Mouse (Mus musculus) gastrocnemius, postnatal 36 days (tissue): ENCODE results near the gene Ckap4. TPM values are rescaled to one million over a fixed set of nuclear protein-coding genes. Genes with fewer than 3 reads are reported as not detected.
"Not testable (repeated sequence)": the region's sequence is repeated elsewhere in the genome, so short reads cannot be mapped to it uniquely, and the experiment has no call there.

Source experiments
- DNase-seq, 2 experiments: peaks; one replicate each; pipeline ENCODE4 v3.0.0; 2022
- intact Hi-C: fragments of 180-260 bp; cut with DNase I; formaldehyde crosslinking; loops from one replicate; pipeline ENCODE4 v1.15.1; 2025
- total RNA-seq, 2 experiments: library from RNA; stranded (reverse); gene quantifications; 2 replicates each; pipeline ENCODE4 v1.2.3; 2021

The Ckap4 gene
- total RNA-seq, 2 experiments from 2014 or later = 12.7 to 13.8 TPM

- not testable (repeated sequence) for DNase-seq
- intact Hi-C loops = loop anchor here (5.0 kb wide), 1 partner anchor 106 kb away; the partner anchor contains the start of gene Polr3b
Measured at GRCm38 (mm10) chr10:84515980-84516379, 17.9 kb downstream of the Ckap4 start.

DNA sequence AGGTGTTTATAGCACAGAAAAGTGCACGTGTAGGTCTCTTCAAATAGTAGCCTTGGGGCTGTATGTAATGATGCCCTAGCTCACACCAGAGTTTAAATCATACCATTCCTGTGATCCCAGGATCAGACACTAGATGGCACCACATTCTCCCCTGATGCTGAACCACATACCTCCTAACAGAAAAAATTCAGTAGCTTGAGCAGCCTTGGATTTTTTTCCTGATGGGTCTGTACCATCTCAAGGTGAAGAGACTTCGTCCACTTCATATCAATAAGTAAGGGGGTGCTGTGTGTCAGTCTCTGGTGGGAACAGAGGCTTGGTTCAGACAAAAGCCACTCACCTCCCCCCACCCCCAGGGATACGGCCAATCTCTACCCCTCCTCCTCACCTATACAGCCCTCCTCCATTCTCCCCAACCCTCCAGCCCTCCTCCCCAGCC lies 18.3 kb downstream of the Ckap4 start:
- intact Hi-C loops = loop anchor here (5.0 kb wide), 1 partner anchor 107 kb away; the partner anchor contains the start of gene Polr3b
- DNase-seq = peak in 1 of 2 experiments; percentile 60

GRCm38 (mm10) chr10:84514038-84514578 lies 19.8 kb downstream of the Ckap4 start:
- DNase-seq = peak in 1 of 2 experiments; percentile 57
- intact Hi-C loops = no loop called here

- no peak for DNase-seq
- intact Hi-C loops = no loop called here
Measured at GRCm38 (mm10) chr10:84512766-84513165, 21.1 kb downstream of the Ckap4 start.

- intact Hi-C loops = no loop called here
- no peak for DNase-seq
Measured at GRCm38 (mm10) chr10:84508603-84509002, 25.3 kb downstream of the Ckap4 start.

DNA sequence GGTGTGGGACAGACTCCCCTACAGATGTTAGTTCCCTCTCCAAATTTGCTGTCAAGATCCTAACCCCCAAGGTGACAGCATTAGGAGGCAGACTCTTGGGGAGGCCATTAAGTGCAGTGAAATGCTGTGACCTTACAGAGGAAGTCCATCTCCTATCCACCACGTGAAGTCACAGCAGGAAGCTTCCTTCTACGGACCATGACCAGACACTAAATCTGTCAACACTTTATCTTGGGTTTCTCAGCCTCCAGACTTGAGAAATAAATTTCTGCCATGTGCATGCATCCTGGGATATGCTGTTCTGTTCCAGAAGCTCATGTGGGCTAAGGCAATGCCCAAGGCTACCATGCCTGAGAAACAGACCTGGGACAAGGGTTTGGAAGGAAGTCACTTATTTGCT lies 35.0 kb downstream of the Ckap4 start:
- intact Hi-C loops = no loop called here
- no peak for DNase-seq

- DNase-seq = no peak
- intact Hi-C loops = no loop called here
Measured at GRCm38 (mm10) chr10:84496805-84497204, 37.1 kb downstream of the Ckap4 start.

DNA sequence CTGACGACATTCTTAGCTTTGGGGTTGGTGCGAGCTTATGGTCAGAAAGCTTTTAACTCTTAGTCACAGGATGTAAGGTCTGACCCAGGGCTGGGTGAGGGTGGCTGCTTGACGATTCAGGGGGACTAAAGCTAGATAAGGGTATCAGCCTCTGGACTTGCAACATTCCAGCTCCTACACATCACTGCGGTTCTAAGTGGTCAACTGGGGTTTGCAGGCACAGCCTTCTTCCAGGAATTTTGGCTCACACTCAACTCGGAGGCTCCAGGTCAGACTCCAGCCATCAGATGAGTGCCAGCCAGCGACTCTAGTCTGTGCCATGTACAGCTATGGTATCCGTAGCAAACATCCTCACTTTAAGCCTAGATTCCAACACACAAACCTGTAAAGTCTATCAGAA lies 39.4 kb downstream of the Ckap4 start:
- intact Hi-C loops = no loop called here
- DNase-seq = no peak

DNA sequence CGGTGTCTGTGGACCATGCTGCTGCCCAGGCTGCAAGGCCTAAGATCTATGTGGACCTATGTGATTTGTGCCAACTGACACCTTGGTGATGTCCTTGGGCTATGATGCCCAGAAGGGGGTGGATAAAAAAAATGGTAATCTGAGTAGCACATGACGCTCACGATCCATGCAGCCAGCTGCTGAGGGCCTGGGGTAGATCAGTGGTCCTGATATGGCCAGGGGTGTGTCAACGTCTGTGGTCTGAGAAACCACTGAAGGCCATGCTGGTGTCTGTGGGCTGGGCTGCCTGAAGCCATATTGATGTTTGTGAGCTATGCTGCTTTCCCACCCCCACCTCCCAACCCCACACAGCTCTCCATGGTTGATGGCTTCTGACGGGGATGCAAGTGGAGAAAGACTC lies 43.7 kb downstream of the Ckap4 start:
- intact Hi-C loops = no loop called here

GRCm38 (mm10) chr10:84488315-84488714 lies 45.5 kb downstream of the Ckap4 start:
- DNase-seq = peak in 1 of 2 experiments; percentile 27
- intact Hi-C loops = no loop called here

More for the DNA sequence above, 43.7 kb downstream of the Ckap4 start:
- no peak for DNase-seq

GRCm38 (mm10) chr10:84484661-84485060 lies 49.2 kb downstream of the Ckap4 start:
- intact Hi-C loops = no loop called here
- no peak for DNase-seq

- no peak for DNase-seq
- intact Hi-C loops = no loop called here
Measured at GRCm38 (mm10) chr10:84483553-84483952, 50.3 kb downstream of the Ckap4 start.

DNA sequence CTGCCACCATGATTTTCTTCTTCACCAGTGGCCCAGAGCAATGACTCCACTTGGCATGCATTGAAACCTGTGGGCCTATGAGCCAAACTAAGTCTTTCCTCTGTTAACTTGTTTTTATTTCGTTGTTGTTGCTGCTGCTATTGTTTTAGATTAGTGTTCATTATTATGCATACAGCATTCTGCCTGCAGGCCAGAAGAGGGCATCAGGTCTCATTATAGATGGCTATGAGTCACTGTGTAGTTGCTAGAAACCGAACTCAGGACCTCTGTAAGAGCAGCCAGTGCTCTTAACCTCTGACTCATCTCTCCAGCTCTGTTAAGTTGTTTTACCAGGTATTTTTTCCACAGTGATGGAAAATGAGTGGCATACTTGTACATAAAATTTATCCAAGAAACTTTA lies 50.8 kb downstream of the Ckap4 start:
- intact Hi-C loops = no loop called here
- DNase-seq = no peak

DNA sequence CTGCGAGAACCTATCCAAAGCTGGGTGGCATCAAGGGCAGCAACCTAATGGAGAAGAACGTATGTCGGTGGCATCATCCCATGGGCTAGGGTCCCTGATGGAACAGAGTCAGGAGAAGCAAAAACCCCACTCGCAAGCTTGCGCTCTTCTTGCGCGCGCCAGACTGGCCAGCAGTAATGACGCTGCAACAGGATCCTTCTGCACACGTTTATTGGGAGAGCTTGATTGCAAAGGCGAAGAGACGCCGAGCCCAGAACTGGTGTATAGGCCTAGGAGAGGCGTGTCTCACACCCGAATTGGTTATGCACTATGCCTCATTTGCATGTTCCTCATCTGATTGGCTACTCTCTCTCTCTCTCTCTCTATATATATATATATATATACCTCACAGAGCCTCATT lies 51.4 kb downstream of the Ckap4 start:
- DNase-seq = not testable (repeated sequence)

DNA sequence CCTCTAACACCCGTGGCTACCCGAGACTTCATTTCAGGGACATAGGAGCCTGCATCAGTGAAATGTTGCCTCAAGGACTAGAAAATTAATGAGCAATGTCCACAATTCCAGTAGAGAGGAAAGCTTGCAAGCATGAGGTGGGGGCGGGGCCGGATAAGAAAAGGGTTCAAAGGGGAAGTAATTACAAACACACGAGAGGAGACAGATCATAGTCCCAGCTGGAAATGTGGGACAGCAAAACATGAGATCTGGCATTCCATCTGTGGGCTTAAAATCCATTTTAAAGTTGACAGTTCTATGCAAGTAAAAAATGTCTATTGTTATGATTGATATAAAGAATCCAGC lies 52.6 kb downstream of the Ckap4 start:
- intact Hi-C loops = no loop called here

More for the DNA sequence above, 51.4 kb downstream of the Ckap4 start:
- intact Hi-C loops = not testable (repeated sequence)

GRCm38 (mm10) chr10:84480667-84481326 lies 53.1 kb downstream of the Ckap4 start:
- intact Hi-C loops = no loop called here
- peak; percentile 23 to 45 for DNase-seq

More for the DNA sequence above, 52.6 kb downstream of the Ckap4 start:
- no peak for DNase-seq

GRCm38 (mm10) chr10:84480146-84480545 lies 53.7 kb downstream of the Ckap4 start:
- DNase-seq = no peak
- intact Hi-C loops = no loop called here

DNA sequence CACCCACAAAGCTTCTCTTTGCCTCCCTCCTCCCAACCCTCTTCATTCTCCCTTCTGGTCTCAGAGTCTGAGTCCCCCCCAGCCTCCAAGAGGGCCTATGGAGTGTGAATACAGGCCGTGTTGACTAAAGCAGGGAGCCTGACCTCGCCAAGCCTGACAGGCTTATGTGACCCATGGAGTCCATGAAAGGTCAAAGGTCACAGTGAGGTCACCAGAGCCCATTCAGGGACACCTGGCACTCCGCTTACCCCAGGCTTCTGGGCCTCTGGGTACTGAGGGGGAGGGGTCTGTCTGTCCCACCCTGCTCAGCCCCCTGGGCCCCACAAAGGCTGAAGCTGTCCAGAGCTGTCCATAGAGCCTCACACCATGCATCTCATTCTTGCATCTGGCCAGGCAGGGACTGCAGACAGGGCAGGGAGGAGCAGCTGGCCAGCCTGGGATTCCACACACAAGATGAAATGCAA lies 56.2 kb downstream of the Ckap4 start:
- intact Hi-C loops = no loop called here
- DNase-seq = no peak

GRCm38 (mm10) chr10:84477045-84477612 lies 56.7 kb downstream of the Ckap4 start:
- intact Hi-C loops = no loop called here
- no peak for DNase-seq
